15 mouse cellular contexts compared by ENCODE assay signal in genomic region chr11:104647188-104647867, GRCm38 (mm10). TPM values are rescaled to one million over a fixed set of nuclear protein-coding genes. Genes with fewer than 3 reads are reported as not detected.
DNase-seq lines count a peak whose midpoint lies in the region; ATAC-seq and TF ChIP-seq lines count a peak whose summit lies in the region.
"Had no signal": no experiment of that assay in that cellular context is flagged by ENCODE, and none has a peak within 500 bp of the region (broad histone marks: within the 10 kb centered on the region; RNA-seq: fewer than 3 reads in every experiment).

No protein-coding gene starts in this region.

- H3K36me3 ChIP-seq in heart, embryonic 13.5 days, result no peaks in the 10 kb centered on the region
- no peaks in the 10 kb centered on the region for H3K36me3 ChIP-seq in lung, embryonic 14.5 days (ENCODE audit: insufficient read depth)
- no peaks in the 10 kb centered on the region for H3K36me3 ChIP-seq in lung, postnatal 0 days (ENCODE audit: insufficient read depth, low read length)
- H3K36me3 ChIP-seq in stomach, embryonic 15.5 days, result no peaks in the 10 kb centered on the region
- H3K36me3 ChIP-seq in heart, embryonic 11.5 days (ENCODE audit: control insufficient read depth, insufficient read depth, low read length), result no peaks in the 10 kb centered on the region
- H3K36me3 ChIP-seq: neural tube, embryonic 12.5 days had no signal

- peaks cover 4% of the 10 kb centered on the region; the same call in 1 of the 2 replicates for H3K4me1 ChIP-seq in heart, embryonic 13.5 days
- no peaks in the 10 kb centered on the region for H3K4me1 ChIP-seq in lung, embryonic 14.5 days (ENCODE audit: insufficient read depth)
- H3K4me1 ChIP-seq in lung, postnatal 0 days (ENCODE audit: insufficient read depth, low read depth, low read length), result no peaks in the 10 kb centered on the region
- H3K4me1 ChIP-seq in stomach, embryonic 15.5 days, result no peaks in the 10 kb centered on the region
- no peaks in the 10 kb centered on the region for H3K4me1 ChIP-seq in heart, embryonic 11.5 days (ENCODE audit: control insufficient read depth, insufficient read depth, low read length)
- H3K4me1 ChIP-seq: forebrain, embryonic 13.5 days; neural tube, embryonic 12.5 days had no signal

- intact Hi-C loops in heart, postnatal 14 days (cut with DNase I), result no loop called here

- no peak for ATAC-seq in heart, embryonic 13.5 days (ENCODE audit: extremely low read depth, insufficient number of reproducible peaks, low FRiP score, low TSS enrichment)
- no peak for ATAC-seq in lung, embryonic 14.5 days (ENCODE audit: insufficient read depth)
- no peak for ATAC-seq in lung, postnatal 0 days
- ATAC-seq in granulocyte monocyte progenitor cell, adult 5-6 weeks (replicated peaks; ENCODE audit: poor library complexity, severe bottlenecking), result peak; percentile 94
- ATAC-seq in stomach, embryonic 15.5 days (ENCODE audit: insufficient read depth, low FRiP score, low read depth), result no peak
- ATAC-seq in heart, embryonic 11.5 days (replicated peaks; ENCODE audit: insufficient number of reproducible peaks, low FRiP score, low TSS enrichment), result no peak
- ATAC-seq: activated CD4-positive, CD25-positive, alpha-beta regulatory T cell, adult 4 months; forebrain, embryonic 13.5 days had no signal

- no peak overlapping the region for H3K27ac ChIP-seq in heart, embryonic 13.5 days (replicated peaks)
- no peak overlapping the region for H3K27ac ChIP-seq in lung, embryonic 14.5 days (ENCODE audit: low read depth)
- H3K27ac ChIP-seq in lung, postnatal 0 days (ENCODE audit: low read length), result no peak overlapping the region
- H3K27ac ChIP-seq in stomach, embryonic 15.5 days, result 0 out of 2 replicates have a peak overlapping the region, but pooled peaks have one; percentile 36
- no peak overlapping the region for H3K27ac ChIP-seq in heart, embryonic 11.5 days (ENCODE audit: low read depth, low read length)
- H3K27ac ChIP-seq: forebrain, embryonic 13.5 days; kidney, postnatal 0 days; neural tube, embryonic 12.5 days had no signal

- H3K9ac ChIP-seq in heart, embryonic 13.5 days, result peak overlapping the region; percentile 7; the same call in 1 of the 2 replicates
- H3K9ac ChIP-seq in lung, embryonic 14.5 days, result no peak overlapping the region
- H3K9ac ChIP-seq in lung, postnatal 0 days (replicated peaks; ENCODE audit: low read depth), result no peak overlapping the region
- H3K9ac ChIP-seq in stomach, embryonic 15.5 days, result no peak overlapping the region
- no peak overlapping the region for H3K9ac ChIP-seq in heart, embryonic 11.5 days (ENCODE audit: low read depth, low read length)
- H3K9ac ChIP-seq: forebrain, embryonic 13.5 days; neural tube, embryonic 12.5 days had no signal

- no peaks in the 10 kb centered on the region for H3K9me3 ChIP-seq in heart, embryonic 13.5 days
- no peaks in the 10 kb centered on the region for H3K9me3 ChIP-seq in lung, embryonic 14.5 days (ENCODE audit: low read depth, low read length)
- H3K9me3 ChIP-seq in lung, postnatal 0 days (ENCODE audit: low read length), result no peaks in the 10 kb centered on the region
- no peaks in the 10 kb centered on the region for H3K9me3 ChIP-seq in stomach, embryonic 15.5 days
- no peaks in the 10 kb centered on the region for H3K9me3 ChIP-seq in heart, embryonic 11.5 days (replicated peaks; ENCODE audit: control insufficient read depth, low read length)
- H3K9me3 ChIP-seq: forebrain, embryonic 13.5 days; neural tube, embryonic 12.5 days had no signal

- no peak overlapping the region for H3K4me2 ChIP-seq in heart, embryonic 13.5 days
- H3K4me2 ChIP-seq in lung, embryonic 14.5 days, result no peak overlapping the region
- H3K4me2 ChIP-seq in lung, postnatal 0 days (replicated peaks; ENCODE audit: low read depth, low read length), result no peak overlapping the region
- H3K4me2 ChIP-seq in stomach, embryonic 15.5 days, result no peak overlapping the region
- H3K4me2 ChIP-seq in heart, embryonic 11.5 days, result no peak overlapping the region
- H3K4me2 ChIP-seq: forebrain, embryonic 13.5 days; neural tube, embryonic 12.5 days had no signal

- no peak for TF ChIP-seq EP300 in lung, postnatal 0 days (IDR thresholded peaks at IDR 0.05)

- H3K27me3 ChIP-seq in heart, embryonic 13.5 days (replicated peaks), result no peaks in the 10 kb centered on the region
- no peaks in the 10 kb centered on the region for H3K27me3 ChIP-seq in lung, embryonic 14.5 days (ENCODE audit: insufficient read depth, low read length)
- H3K27me3 ChIP-seq in lung, postnatal 0 days (replicated peaks; ENCODE audit: insufficient read depth, low read length), result no peaks in the 10 kb centered on the region
- no peaks in the 10 kb centered on the region for H3K27me3 ChIP-seq in stomach, embryonic 15.5 days (replicated peaks)
- H3K27me3 ChIP-seq in heart, embryonic 11.5 days (ENCODE audit: control insufficient read depth, insufficient read depth, low read length), result no peaks in the 10 kb centered on the region
- H3K27me3 ChIP-seq: forebrain, embryonic 13.5 days; neural tube, embryonic 12.5 days had no signal

- H3K4me3 ChIP-seq in heart, embryonic 13.5 days, result no peak overlapping the region
- H3K4me3 ChIP-seq in lung, embryonic 14.5 days (ENCODE audit: low read depth, low read length), result no peak overlapping the region
- no peak overlapping the region for H3K4me3 ChIP-seq in lung, postnatal 0 days (ENCODE audit: low read depth, low read length)
- H3K4me3 ChIP-seq in stomach, embryonic 15.5 days (replicated peaks), result no peak overlapping the region
- H3K4me3 ChIP-seq in heart, embryonic 11.5 days (ENCODE audit: low read depth, low read length), result no peak overlapping the region
- H3K4me3 ChIP-seq: forebrain, embryonic 13.5 days; neural tube, embryonic 12.5 days had no signal

- DNase-seq in heart, postnatal 14 days, result no peak
- DNase-seq in lung, embryonic 14.5 days, result peak; percentile 7
- DNase-seq in lung, postnatal 0 days (ENCODE audit: low spot score), result no peak
- DNase-seq in testis, postnatal 14 days (ENCODE audit: low spot score), result no peak

- TF ChIP-seq CTCF in lung, embryonic 14.5 days (IDR thresholded peaks at IDR 0.05; ENCODE audit: low read depth), result no peak
- no peak for TF ChIP-seq CTCF in lung, postnatal 0 days (IDR thresholded peaks at IDR 0.05)

- WGBS in heart, embryonic 13.5 days, result 60% methylated on average over 8 of the region's 8 CpGs
- WGBS in lung, embryonic 14.5 days, result 57% methylated on average over 8 of the region's 8 CpGs
- 65% methylated on average over 8 of the region's 8 CpGs for WGBS in lung, postnatal 0 days
- WGBS in stomach, embryonic 15.5 days, result 63% methylated on average over 8 of the region's 8 CpGs
- 61% methylated on average over 8 of the region's 8 CpGs for WGBS in heart, embryonic 11.5 days (ENCODE audit: insufficient replicate concordance)

RNA-seq across cellular contexts. Expression of gene Gm11639, which starts 38.2 kb away (rescaled TPM):
- polyA plus RNA-seq in heart, embryonic 13.5 days (2015; fragmentation: Nextera tagmentation; extraction: Ambion mirVana), result 0.01 TPM in 1 of 2 replicates, not detected in the other
- under 1 TPM; 0.02 to 0.05 TPM for total RNA-seq in heart, postnatal 14 days (2021)
- polyA plus RNA-seq in lung, embryonic 14.5 days (2014; fragmentation: Nextera tagmentation; extraction: Ambion mirVana), result not detected in 2 replicates
- 0.01 TPM in 2 replicates for polyA plus RNA-seq in lung, postnatal 0 days (2015; fragmentation: Nextera tagmentation; extraction: Ambion mirVana)
- not detected in 2 replicates for total RNA-seq in granulocyte monocyte progenitor cell, adult 5-6 weeks (2014; fragmentation: Nextera tagmentation)
- total RNA-seq in granulocyte monocyte progenitor cell, adult 5-6 weeks (2017), result 0.13 TPM in 1 of 2 replicates, not detected in the other
- 0.04 TPM in 1 of 2 replicates, not detected in the other for polyA plus RNA-seq in stomach, embryonic 15.5 days (2015; fragmentation: Nextera tagmentation; extraction: Ambion mirVana)
- 0.03 TPM in 1 of 2 replicates, not detected in the other for polyA plus RNA-seq in heart, embryonic 11.5 days (2014; fragmentation: Nextera tagmentation; extraction: Ambion mirVana)
- total RNA-seq: megakaryocyte-erythroid progenitor cell, adult 5-6 weeks had no signal
- polyA plus RNA-seq: forebrain, embryonic 13.5 days; gonadal fat pad, adult 2 months; urinary bladder, adult 2 months had no signal

RNA-seq across cellular contexts. Expression of gene Itgb3, which starts 39.5 kb away (rescaled TPM):
- polyA plus RNA-seq in heart, embryonic 13.5 days (2015; fragmentation: Nextera tagmentation; extraction: Ambion mirVana), result 5.0 and 5.1 TPM in 2 replicates
- total RNA-seq in heart, postnatal 14 days (2021), result 1 to 10 TPM; 4.8 to 4.9 TPM
- polyA plus RNA-seq in lung, embryonic 14.5 days (2014; fragmentation: Nextera tagmentation; extraction: Ambion mirVana), result 1.9 and 2.1 TPM in 2 replicates
- polyA plus RNA-seq in lung, postnatal 0 days (2015; fragmentation: Nextera tagmentation; extraction: Ambion mirVana), result 6.9 and 7.1 TPM in 2 replicates
- 1.9 and 3.9 TPM in 2 replicates for total RNA-seq in granulocyte monocyte progenitor cell, adult 5-6 weeks (2014; fragmentation: Nextera tagmentation)
- total RNA-seq in granulocyte monocyte progenitor cell, adult 5-6 weeks (2017), result 5.5 and 7.2 TPM in 2 replicates
- polyA plus RNA-seq in stomach, embryonic 15.5 days (2015; fragmentation: Nextera tagmentation; extraction: Ambion mirVana), result 6.2 and 6.7 TPM in 2 replicates
- polyA plus RNA-seq in heart, embryonic 11.5 days (2014; fragmentation: Nextera tagmentation; extraction: Ambion mirVana), result 3.9 and 4.6 TPM in 2 replicates
